Mouse (Mus musculus): ENCODE results near the gene Pacrg. TPM values are rescaled to one million over a fixed set of nuclear protein-coding genes. Genes with fewer than 3 reads are reported as not detected.

Pacrg gene
- polyA plus RNA-seq, 1 experiment from 2014 or later: 1.1 TPM

- H3K27me3 ChIP-seq (ENCODE audit: control insufficient read depth, insufficient read depth, low read length): no peaks in the 10 kb centered on the region
- WGBS: 82% methylated on average over 13 of the region's 13 CpGs
- no peaks in the 10 kb centered on the region for H3K4me1 ChIP-seq (ENCODE audit: control insufficient read depth, insufficient read depth, low read length)
- no peaks in the 10 kb centered on the region for H3K9me3 ChIP-seq (replicated peaks; ENCODE audit: control insufficient read depth, low read length)
- no peak overlapping the region for H3K4me3 ChIP-seq (ENCODE audit: low read length)
- H3K4me2 ChIP-seq (ENCODE audit: low read depth, low read length): no peak overlapping the region
- no peak overlapping the region for H3K27ac ChIP-seq (ENCODE audit: low read length)
- H3K9ac ChIP-seq (ENCODE audit: low read length): no peak overlapping the region
- ATAC-seq (replicated peaks; ENCODE audit: extremely low read depth, insufficient read depth, low FRiP score): no peak
- H3K36me3 ChIP-seq (ENCODE audit: control insufficient read depth, insufficient read depth): no peaks in the 10 kb centered on the region
Observed at GRCm38 (mm10) chr17:10807261-10807998, 32.7 kb downstream of the Pacrg start.

- Histone ChIP-seq H3K4me2 (ENCODE audit: low read depth, low read length) (no peak overlapping the region), H3K9ac (ENCODE audit: low read length) (no peak overlapping the region), H3K4me3 (ENCODE audit: low read length) (no peak overlapping the region), H3K9me3 (replicated peaks; ENCODE audit: control insufficient read depth, low read length) (no peaks in the 10 kb centered on the region), H3K36me3 (ENCODE audit: control insufficient read depth, insufficient read depth) (no peaks in the 10 kb centered on the region), H3K27ac (ENCODE audit: low read length) (no peak overlapping the region), H3K4me1 (ENCODE audit: control insufficient read depth, insufficient read depth, low read length) (no peaks in the 10 kb centered on the region), H3K27me3 (ENCODE audit: control insufficient read depth, insufficient read depth, low read length) (no peaks in the 10 kb centered on the region)
- WGBS: 81% methylated on average over 4 of the region's 4 CpGs
- no peak for ATAC-seq (replicated peaks; ENCODE audit: extremely low read depth, insufficient read depth, low FRiP score)
Observed at GRCm38 (mm10) chr17:10806692-10807091, 33.4 kb downstream of the Pacrg start.

DNA sequence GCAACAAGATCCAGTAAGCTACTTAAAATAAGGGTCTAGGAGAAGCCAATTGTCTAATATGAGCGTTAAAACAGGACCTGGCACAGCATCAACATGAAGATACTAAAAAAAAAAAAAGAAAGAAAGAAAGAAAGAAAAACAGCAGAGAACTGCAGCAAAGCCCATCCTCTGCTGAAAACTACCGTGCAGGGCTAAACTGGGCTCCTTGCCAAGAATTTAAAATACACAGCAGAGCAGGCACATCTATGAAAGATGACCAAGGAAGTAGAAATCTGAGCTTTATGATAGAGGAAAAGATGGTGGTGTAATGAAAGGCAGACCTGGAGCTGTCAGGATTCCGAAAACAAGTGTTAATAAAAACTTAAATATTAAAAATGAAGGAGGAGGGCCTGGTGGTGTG, 48.5 kb downstream of the Pacrg start:
- Histone ChIP-seq H3K9ac (ENCODE audit: low read length) (no peak overlapping the region), H3K27ac (ENCODE audit: low read length) (no peak overlapping the region), H3K4me3 (ENCODE audit: low read length) (no peak overlapping the region), H3K27me3 (ENCODE audit: control insufficient read depth, insufficient read depth, low read length) (no peaks in the 10 kb centered on the region), H3K9me3 (replicated peaks; ENCODE audit: control insufficient read depth, low read length) (no peaks in the 10 kb centered on the region), H3K4me2 (ENCODE audit: low read depth, low read length) (no peak overlapping the region), H3K4me1 (ENCODE audit: control insufficient read depth, insufficient read depth, low read length) (peaks cover 15% of the 10 kb centered on the region), H3K36me3 (ENCODE audit: control insufficient read depth, insufficient read depth) (no peaks in the 10 kb centered on the region)
- 20% methylated on average over 3 of the region's 3 CpGs for WGBS
- ATAC-seq (replicated peaks; ENCODE audit: extremely low read depth, insufficient read depth, low FRiP score): no peak

DNA sequence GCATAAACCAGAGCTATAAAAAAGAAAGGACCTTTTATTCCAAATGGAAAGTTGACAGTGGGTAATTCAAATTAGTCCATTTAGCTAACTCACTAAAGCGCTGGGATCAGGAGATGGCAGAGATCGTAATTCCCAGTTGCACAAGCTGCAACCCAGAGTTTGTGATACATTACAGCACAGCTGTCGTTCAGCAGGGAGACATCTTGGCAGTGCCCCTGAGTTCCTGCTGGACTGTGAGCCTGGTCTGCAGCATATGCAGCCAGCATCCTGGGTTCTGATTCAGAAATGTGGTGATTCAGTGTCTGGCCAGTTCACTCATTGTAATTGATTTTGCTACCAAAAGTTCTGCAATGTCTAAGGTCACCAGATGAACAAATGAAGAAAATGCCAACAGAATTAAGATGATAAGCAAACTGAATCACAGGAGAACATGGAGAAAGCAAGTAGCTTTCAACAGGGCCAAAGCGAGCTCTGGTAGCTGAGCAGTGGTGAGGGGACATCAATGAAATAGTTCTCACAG, 55.6 kb downstream of the Pacrg start:
- no peak overlapping the region for H3K9ac ChIP-seq (ENCODE audit: low read length)
- H3K9me3 ChIP-seq (replicated peaks; ENCODE audit: control insufficient read depth, low read length): no peaks in the 10 kb centered on the region
- no peaks in the 10 kb centered on the region for H3K27me3 ChIP-seq (ENCODE audit: control insufficient read depth, insufficient read depth, low read length)
- WGBS: 72% methylated on average over 4 of the region's 4 CpGs
- no peak overlapping the region for H3K4me2 ChIP-seq (ENCODE audit: low read depth, low read length)
- H3K4me3 ChIP-seq (ENCODE audit: low read length): no peak overlapping the region
- ATAC-seq (replicated peaks; ENCODE audit: extremely low read depth, insufficient read depth, low FRiP score): no peak
- peaks cover 2% of the 10 kb centered on the region for H3K4me1 ChIP-seq (ENCODE audit: control insufficient read depth, insufficient read depth, low read length)
- H3K36me3 ChIP-seq (ENCODE audit: control insufficient read depth, insufficient read depth): no peaks in the 10 kb centered on the region
- no peak overlapping the region for H3K27ac ChIP-seq (ENCODE audit: low read length)

DNA sequence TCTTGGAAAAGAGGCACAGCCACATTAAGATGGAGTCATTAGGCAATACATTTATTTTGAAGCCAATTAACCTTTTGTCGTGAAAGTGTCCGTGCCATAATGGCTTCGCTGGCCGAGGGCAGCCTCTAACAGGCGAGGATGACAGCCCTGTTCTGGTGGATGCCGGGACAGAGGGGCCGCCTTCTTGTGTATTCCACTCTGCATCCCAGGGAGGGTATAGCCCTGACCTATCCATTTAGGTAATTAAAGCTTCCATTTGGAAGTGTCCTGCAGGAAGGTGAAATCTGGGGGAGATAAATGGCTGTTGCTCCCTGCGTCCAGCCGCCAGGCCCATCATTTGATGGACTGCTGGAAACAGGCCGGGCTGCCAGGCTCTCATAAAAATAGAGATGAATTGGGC, 63.6 kb downstream of the Pacrg start:
- Histone ChIP-seq H3K4me3 (ENCODE audit: low read length) (no peak overlapping the region), H3K9me3 (replicated peaks; ENCODE audit: control insufficient read depth, low read length) (no peaks in the 10 kb centered on the region), H3K36me3 (ENCODE audit: control insufficient read depth, insufficient read depth) (no peaks in the 10 kb centered on the region), H3K27ac (ENCODE audit: low read length) (no peak overlapping the region), H3K4me1 (ENCODE audit: control insufficient read depth, insufficient read depth, low read length) (no peaks in the 10 kb centered on the region), H3K9ac (ENCODE audit: low read length) (no peak overlapping the region), H3K27me3 (ENCODE audit: control insufficient read depth, insufficient read depth, low read length) (no peaks in the 10 kb centered on the region), H3K4me2 (ENCODE audit: low read depth, low read length) (no peak overlapping the region)
- WGBS: 52% methylated on average over 10 of the region's 10 CpGs
- no peak for ATAC-seq (replicated peaks; ENCODE audit: extremely low read depth, insufficient read depth, low FRiP score)

- H3K4me3 ChIP-seq (ENCODE audit: low read length): no peak overlapping the region
- no peaks in the 10 kb centered on the region for H3K36me3 ChIP-seq (ENCODE audit: control insufficient read depth, insufficient read depth)
- no peak for ATAC-seq (replicated peaks; ENCODE audit: extremely low read depth, insufficient read depth, low FRiP score)
- no peak overlapping the region for H3K4me2 ChIP-seq (ENCODE audit: low read depth, low read length)
- no peaks in the 10 kb centered on the region for H3K4me1 ChIP-seq (ENCODE audit: control insufficient read depth, insufficient read depth, low read length)
- H3K27ac ChIP-seq (ENCODE audit: low read length): no peak overlapping the region
- H3K27me3 ChIP-seq (ENCODE audit: control insufficient read depth, insufficient read depth, low read length): no peaks in the 10 kb centered on the region
- no peaks in the 10 kb centered on the region for H3K9me3 ChIP-seq (replicated peaks; ENCODE audit: control insufficient read depth, low read length)
- WGBS: 41% methylated on average over 1 of the region's 1 CpGs
- H3K9ac ChIP-seq (ENCODE audit: low read length): no peak overlapping the region
Observed at GRCm38 (mm10) chr17:10774468-10774867, 65.6 kb downstream of the Pacrg start.

DNA sequence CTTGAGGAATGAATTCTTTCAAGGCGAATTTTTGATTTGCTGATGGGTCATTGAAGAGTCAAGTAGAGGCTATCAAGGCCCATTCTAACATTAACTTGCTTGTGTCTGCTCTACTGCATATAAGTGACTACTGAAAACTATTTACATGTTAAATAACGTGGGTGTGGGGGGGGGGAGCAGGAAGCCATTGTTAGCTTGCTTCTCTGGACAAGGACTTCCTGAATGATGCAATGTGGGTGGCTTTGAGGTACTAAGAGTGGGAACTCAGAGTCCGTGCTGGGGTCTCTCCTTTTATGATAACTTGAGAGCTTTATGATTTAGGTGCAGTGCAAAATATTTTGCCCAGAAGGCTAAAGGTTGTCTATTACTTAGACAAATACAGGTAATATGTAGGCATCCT, 67.9 kb downstream of the Pacrg start:
- WGBS: 52% methylated on average over 3 of the region's 3 CpGs
- H3K9me3 ChIP-seq (replicated peaks; ENCODE audit: control insufficient read depth, low read length): no peaks in the 10 kb centered on the region
- no peak overlapping the region for H3K27ac ChIP-seq (ENCODE audit: low read length)
- no peaks in the 10 kb centered on the region for H3K27me3 ChIP-seq (ENCODE audit: control insufficient read depth, insufficient read depth, low read length)
- no peaks in the 10 kb centered on the region for H3K36me3 ChIP-seq (ENCODE audit: control insufficient read depth, insufficient read depth)
- H3K4me2 ChIP-seq (ENCODE audit: low read depth, low read length): no peak overlapping the region
- H3K9ac ChIP-seq (ENCODE audit: low read length): no peak overlapping the region
- ATAC-seq (replicated peaks; ENCODE audit: extremely low read depth, insufficient read depth, low FRiP score): no peak
- H3K4me3 ChIP-seq (ENCODE audit: low read length): no peak overlapping the region
- H3K4me1 ChIP-seq (ENCODE audit: control insufficient read depth, insufficient read depth, low read length): no peaks in the 10 kb centered on the region

DNA sequence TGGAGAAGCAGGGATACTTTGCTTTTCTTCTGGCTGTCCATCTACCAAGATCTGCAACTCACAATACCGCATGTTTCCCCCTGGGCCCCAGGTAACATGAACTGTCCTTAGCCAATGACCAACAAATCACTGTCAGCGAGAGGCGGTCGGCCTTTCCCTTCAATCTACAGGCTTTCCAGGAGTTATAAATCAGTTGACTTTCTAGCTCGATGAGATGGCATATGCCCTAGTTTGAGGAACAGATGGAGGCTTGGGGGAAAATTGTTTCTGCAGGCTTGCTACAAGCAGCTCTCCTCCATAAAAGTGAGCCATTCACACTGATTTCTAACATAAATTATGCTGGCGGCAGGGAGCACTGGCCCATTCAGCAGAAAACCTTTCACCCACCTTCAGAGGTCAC, 70.2 kb downstream of the Pacrg start:
- Histone ChIP-seq H3K36me3 (ENCODE audit: control insufficient read depth, insufficient read depth) (no peaks in the 10 kb centered on the region), H3K27me3 (ENCODE audit: control insufficient read depth, insufficient read depth, low read length) (no peaks in the 10 kb centered on the region), H3K4me2 (ENCODE audit: low read depth, low read length) (no peak overlapping the region), H3K4me1 (ENCODE audit: control insufficient read depth, insufficient read depth, low read length) (no peaks in the 10 kb centered on the region), H3K27ac (ENCODE audit: low read length) (no peak overlapping the region), H3K9me3 (replicated peaks; ENCODE audit: control insufficient read depth, low read length) (no peaks in the 10 kb centered on the region), H3K9ac (ENCODE audit: low read length) (no peak overlapping the region), H3K4me3 (ENCODE audit: low read length) (no peak overlapping the region)
- WGBS: 83% methylated on average over 6 of the region's 6 CpGs
- no peak for ATAC-seq (replicated peaks; ENCODE audit: extremely low read depth, insufficient read depth, low FRiP score)

- 51% methylated on average over 10 of the region's 10 CpGs for WGBS
- Histone ChIP-seq H3K27me3 (ENCODE audit: control insufficient read depth, insufficient read depth, low read length) (no peaks in the 10 kb centered on the region), H3K9ac (ENCODE audit: low read length) (no peak overlapping the region), H3K27ac (ENCODE audit: low read length) (no peak overlapping the region), H3K4me2 (ENCODE audit: low read depth, low read length) (no peak overlapping the region), H3K4me1 (ENCODE audit: control insufficient read depth, insufficient read depth, low read length) (no peaks in the 10 kb centered on the region), H3K36me3 (ENCODE audit: control insufficient read depth, insufficient read depth) (no peaks in the 10 kb centered on the region), H3K9me3 (replicated peaks; ENCODE audit: control insufficient read depth, low read length) (no peaks in the 10 kb centered on the region), H3K4me3 (ENCODE audit: low read length) (no peak overlapping the region)
- ATAC-seq (replicated peaks; ENCODE audit: extremely low read depth, insufficient read depth, low FRiP score): no peak
Observed at GRCm38 (mm10) chr17:10766735-10767406, 73.2 kb downstream of the Pacrg start.
